In genomic region chr5:72984091-72984490, GRCm38 (mm10) we compare ENCODE assay signal across 9 mouse cellular contexts. TPM values are rescaled to one million over a fixed set of nuclear protein-coding genes. Genes with fewer than 3 reads are reported as not detected.
A peak's percentile ranks its signal among the peaks of the same experiment; 100 is the strongest.
DNase-seq lines count a peak whose midpoint lies in the region; ATAC-seq and TF ChIP-seq lines count a peak whose summit lies in the region.
"Had no signal": no experiment of that assay in that cellular context is flagged by ENCODE, and none has a peak within 500 bp of the region (broad histone marks: within the 10 kb centered on the region; RNA-seq: fewer than 3 reads in every experiment).

No protein-coding gene starts in this region.

- H3K4me3 ChIP-seq in liver, embryonic 14.5 days (ENCODE audit: insufficient read depth in 1 of 2, low read depth in 2 of 2, low read length in 2 of 2) = no peak overlapping the region
- H3K4me3 ChIP-seq in liver, embryonic 12.5 days = no peak overlapping the region

- no peaks in the 10 kb centered on the region for H3K27me3 ChIP-seq in liver, embryonic 14.5 days (ENCODE audit: control insufficient read depth, insufficient read depth, low read length)
- no peaks in the 10 kb centered on the region for H3K27me3 ChIP-seq in liver, embryonic 12.5 days (replicated peaks)
- H3K27me3 ChIP-seq in Patski = no peaks in the 10 kb centered on the region

- no peaks in the 10 kb centered on the region for H3K4me1 ChIP-seq in liver, embryonic 14.5 days (replicated peaks; ENCODE audit: control insufficient read depth in 2 of 2, insufficient read depth in 2 of 2, low read length in 1 of 2)
- H3K4me1 ChIP-seq in liver, embryonic 12.5 days = no peaks in the 10 kb centered on the region

- 3% methylated on average over 2 of the region's 2 CpGs for WGBS in liver, embryonic 14.5 days (ENCODE audit: insufficient replicate concordance)
- 0% methylated on average over 2 of the region's 2 CpGs for WGBS in liver, embryonic 12.5 days (ENCODE audit: insufficient replicate concordance)

- no peak overlapping the region for H3K27ac ChIP-seq in liver, embryonic 14.5 days
- H3K27ac ChIP-seq in liver, embryonic 12.5 days = no peak overlapping the region

- POLR2A ChIA-PET in Patski (lab: Charles Lee) = no interaction called here

- no peak overlapping the region for H3K4me2 ChIP-seq in liver, embryonic 14.5 days (ENCODE audit: low read depth)
- H3K4me2 ChIP-seq in liver, embryonic 12.5 days = no peak overlapping the region

- no peaks in the 10 kb centered on the region for H3K36me3 ChIP-seq in liver, embryonic 14.5 days (replicated peaks; ENCODE audit: control insufficient read depth, insufficient read depth, low read depth)
- H3K36me3 ChIP-seq in liver, embryonic 12.5 days = peaks cover 8% of the 10 kb centered on the region; the same call in 1 of the 2 replicates

- TF ChIP-seq CTCF in liver, embryonic 14.5 days (IDR thresholded peaks at IDR 0.05; ENCODE audit: low read depth) = peak; percentile 77
- peak; percentile 82 for TF ChIP-seq CTCF in Patski (IDR thresholded peaks at IDR 0.05)

- peak; percentile 82 for ATAC-seq in frontal cortex, adult (ENCODE audit: low TSS enrichment)
- ATAC-seq in liver, embryonic 14.5 days (ENCODE audit: insufficient read depth) = no peak
- no peak for ATAC-seq in liver, embryonic 12.5 days
- ATAC-seq in Patski = no peak

- TF ChIP-seq EP300 in liver, embryonic 14.5 days (IDR thresholded peaks at IDR 0.05; ENCODE audit: low read depth) = no peak

- H3K9me3 ChIP-seq in liver, embryonic 14.5 days (ENCODE audit: control insufficient read depth, low read length) = no peaks in the 10 kb centered on the region
- no peaks in the 10 kb centered on the region for H3K9me3 ChIP-seq in liver, embryonic 12.5 days (replicated peaks)

- CTCF ChIA-PET in Patski (lab: Charles Lee) = interaction anchor here (0.8 to 3.2 kb wide), 25 partner anchors 9 to 399 kb away, joined by 3 to 31 read pairs (median 4); partner anchors contain the start of gene Gm10135

- DNase-seq in frontal cortex, postnatal 14 days (ENCODE audit: low spot score in 2 of 2) = no peak
- peak; percentile 12 to 20 (median 13) for DNase-seq in liver, embryonic 14.5 days (ENCODE audit: low read depth in 3 of 3, low spot score in 3 of 3)
- peak; percentile 13 for DNase-seq in Patski (ENCODE audit: low read depth, low spot score)
- DNase-seq in gonadal fat pad, adult 2 months (ENCODE audit: low read depth) = peak; percentile 9
- DNase-seq in retina, postnatal 7 days (ENCODE audit: low read depth, low spot score) = peak; percentile 43
- DNase-seq in testis, postnatal 14 days (ENCODE audit: low spot score) = no peak

- in situ Hi-C loops in Patski (cut with MboI; ENCODE audit: low pct_unique_long_range_greater_than_20kb) = no loop called here

- H3K9ac ChIP-seq in liver, embryonic 14.5 days (replicated peaks) = no peak overlapping the region
- H3K9ac ChIP-seq in liver, embryonic 12.5 days = no peak overlapping the region

RNA-seq across cellular contexts. Expression of gene Gm10135, which starts 9.6 kb away (rescaled TPM):
- polyA plus RNA-seq in liver, embryonic 14.5 days (2012; rRNA removed) = not detected in 2 replicates
- not detected in 2 replicates for polyA plus RNA-seq in liver, embryonic 14.5 days (2014; fragmentation: Nextera tagmentation; extraction: Ambion mirVana)
- not detected in 2 replicates for polyA plus RNA-seq in liver, embryonic 12.5 days (2016; fragmentation: Nextera tagmentation; extraction: Ambion mirVana)
- polyA plus RNA-seq in Patski (2021) = not detected
- not detected in 2 replicates for polyA plus RNA-seq in gonadal fat pad, adult 2 months (2012; rRNA removed)
- polyA plus RNA-seq: small intestine, adult 2 months had no signal

RNA-seq across cellular contexts. Expression of gene Slc10a4, which starts 22.6 kb away (rescaled TPM):
- polyA plus RNA-seq in liver, embryonic 14.5 days (2012; rRNA removed) = 0.03 and 0.06 TPM in 2 replicates
- polyA plus RNA-seq in liver, embryonic 14.5 days (2014; fragmentation: Nextera tagmentation; extraction: Ambion mirVana) = not detected in 2 replicates
- polyA plus RNA-seq in liver, embryonic 12.5 days (2016; fragmentation: Nextera tagmentation; extraction: Ambion mirVana) = 0.13 and 0.18 TPM in 2 replicates
- not detected for polyA plus RNA-seq in Patski (2021)
- 0.14 and 0.15 TPM in 2 replicates for polyA plus RNA-seq in gonadal fat pad, adult 2 months (2012; rRNA removed)

Comparison
In these comparisons a context has a peak if more than half of its experiments do, and no peak if none do; other contexts are left out.
1. DNase-seq: peak in liver, embryonic 14.5 days (3 of 3), Patski (single experiment), gonadal fat pad, adult 2 months (single experiment) and retina, postnatal 7 days (single experiment); none in frontal cortex, postnatal 14 days (0 of 2) and testis, postnatal 14 days (single experiment).